Mouse (Mus musculus) liver, embryonic 11.5 days (tissue): ENCODE results near the gene Cyld. TPM values are rescaled to one million over a fixed set of nuclear protein-coding genes. Genes with fewer than 3 reads are reported as not detected.
"Not testable (repeated sequence)": the region's sequence is repeated elsewhere in the genome, so short reads cannot be mapped to it uniquely, and the experiment has no call there.

Source experiments
- ATAC-seq: fragments of 200-750 bp; cut with Nextera tagmentation; replicated peaks from 2 replicates; pipeline ENCODE4 v1.8.0; 2017; ENCODE audit warnings: moderate number of reproducible peaks, mild to moderate bottlenecking, moderate TSS enrichment, moderate library complexity; ENCODE audit not compliant: low FRiP score
- DNase-seq: peaks from one replicate; pipeline ENCODE4 v3.0.0-alpha.2; 2017; ENCODE audit warnings: low spot score
- H3K27ac ChIP-seq: fragments of 300-500 bp; sonication (generic); 2 replicates; pipeline ENCODE4 v1.5.1; 2014; ENCODE audit warnings: mild to moderate bottlenecking, low read depth, low read length, control low read depth
- H3K27me3 ChIP-seq: fragments of 300-500 bp; sonication (generic); replicated peaks from 2 replicates; pipeline ENCODE4 v1.6.1; 2014; ENCODE audit warnings: low read length, mixed read lengths; ENCODE audit not compliant: control insufficient read depth, insufficient read depth
- H3K36me3 ChIP-seq: fragments of 300-500 bp; sonication (generic); 2 replicates; pipeline ENCODE4 v1.6.1; 2014; ENCODE audit warnings: mild to moderate bottlenecking, low read length, moderate library complexity, mixed read lengths; ENCODE audit not compliant: control insufficient read depth, insufficient read depth
- H3K4me1 ChIP-seq: fragments of 300-500 bp; sonication (generic); replicated peaks from 2 replicates; pipeline ENCODE4 v1.6.1; 2014; ENCODE audit warnings: low read length, mixed read lengths; ENCODE audit not compliant: control insufficient read depth, insufficient read depth
- H3K4me2 ChIP-seq: fragments of 300-500 bp; sonication (generic); 2 replicates; pipeline ENCODE4 v1.6.1; 2014; ENCODE audit warnings: mild to moderate bottlenecking, control low read depth, moderate library complexity
- H3K4me3 ChIP-seq: fragments of 300-500 bp; sonication (generic); 2 replicates; pipeline ENCODE4 v1.5.1; 2014; ENCODE audit warnings: low read depth, low read length, control low read depth
- H3K9ac ChIP-seq: fragments of 300-500 bp; sonication (generic); 2 replicates; pipeline ENCODE4 v1.6.1; 2014; ENCODE audit warnings: low read depth, low read length, control low read depth
- H3K9me3 ChIP-seq: fragments of 300-500 bp; sonication (generic); 2 replicates; pipeline ENCODE4 v1.6.1; 2016; ENCODE audit warnings: low read length, inconsistent platforms, mixed read lengths; ENCODE audit not compliant: control insufficient read depth
- WGBS: fragments of 180-500 bp; shearing (Covaris S2); extraction: QIAGEN DNeasy Blood & Tissue Kit; methylation state at CpG from one replicate; pipeline ENCODE4 v1.1.7; 2014; 5-methylcytosine and 5-hydroxymethylcytosine counted together
- polyA plus RNA-seq: library from polyadenylated mRNA; unstranded; fragments of >200 nt; fragmentation: Nextera tagmentation; extraction: Ambion mirVana; gene quantifications from 2 replicates; pipeline ENCODE4 v1.2.1, GENCODE M21; 2014

Cyld gene
- polyA plus RNA-seq, 1 experiment from 2014 or later: 9.8 TPM

DNA sequence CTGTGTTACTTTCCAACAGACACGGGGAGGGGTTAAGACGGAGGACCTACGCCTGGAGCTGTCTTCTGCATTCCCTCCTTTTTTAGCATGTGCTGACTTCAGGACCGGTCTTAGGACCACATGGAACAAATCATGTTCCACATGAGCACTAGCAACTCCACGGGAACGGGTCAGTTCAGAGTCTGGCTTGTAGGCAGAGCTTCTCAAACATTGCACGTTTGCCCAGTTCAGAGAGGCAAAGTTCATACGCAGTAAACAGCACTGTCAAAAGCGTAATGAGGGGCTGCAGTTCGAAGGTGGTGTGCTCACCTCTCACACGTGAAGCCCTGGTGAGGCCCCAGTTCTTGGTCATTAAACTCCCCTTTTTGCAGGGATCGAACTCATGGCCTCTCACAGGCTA lies 65.2 kb downstream of the Cyld start:
- Histone ChIP-seq H3K27me3 (no peaks in the 10 kb centered on the region), H3K4me1 (no peaks in the 10 kb centered on the region), H3K27ac (no peak overlapping the region), H3K9ac (no peak overlapping the region), H3K4me3 (no peak overlapping the region), H3K36me3 (no peaks in the 10 kb centered on the region), H3K9me3 (no peaks in the 10 kb centered on the region), H3K4me2 (no peak overlapping the region)
- no peak for DNase-seq
- WGBS: 68% methylated on average over 12 of the region's 12 CpGs
- ATAC-seq: no peak

DNA sequence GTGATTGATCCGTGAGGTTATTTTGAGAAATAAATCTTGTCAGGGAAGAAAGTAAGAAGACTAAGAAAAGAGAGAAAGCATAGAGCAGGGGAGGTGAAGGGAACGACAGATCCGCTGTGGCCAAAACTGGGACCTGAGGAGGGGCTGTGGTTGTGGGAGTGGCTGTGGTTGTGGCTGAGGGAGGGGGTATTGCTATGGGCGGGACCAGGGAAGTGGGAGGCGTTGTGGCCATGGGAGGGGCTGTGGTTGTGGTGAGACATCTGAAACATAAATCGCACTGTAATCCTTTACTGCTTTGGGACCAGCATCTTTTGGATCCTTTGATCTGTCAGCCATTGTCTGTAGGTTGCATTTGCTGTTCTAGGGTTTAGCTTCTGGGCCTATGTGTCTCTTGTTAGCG lies 74.4 kb downstream of the Cyld start:
- H3K36me3 ChIP-seq: no peaks in the 10 kb centered on the region
- no peak overlapping the region for H3K27ac ChIP-seq
- no peaks in the 10 kb centered on the region; the same call in 1 of the 2 replicates for H3K27me3 ChIP-seq
- H3K9me3 ChIP-seq: no peaks in the 10 kb centered on the region
- DNase-seq (no peak), ATAC-seq (no peak)
- no peak overlapping the region for H3K4me3 ChIP-seq
- H3K9ac ChIP-seq: no peak overlapping the region
- no peaks in the 10 kb centered on the region for H3K4me1 ChIP-seq
- 47% methylated on average over 7 of the region's 7 CpGs for WGBS
- no peak overlapping the region for H3K4me2 ChIP-seq

DNA sequence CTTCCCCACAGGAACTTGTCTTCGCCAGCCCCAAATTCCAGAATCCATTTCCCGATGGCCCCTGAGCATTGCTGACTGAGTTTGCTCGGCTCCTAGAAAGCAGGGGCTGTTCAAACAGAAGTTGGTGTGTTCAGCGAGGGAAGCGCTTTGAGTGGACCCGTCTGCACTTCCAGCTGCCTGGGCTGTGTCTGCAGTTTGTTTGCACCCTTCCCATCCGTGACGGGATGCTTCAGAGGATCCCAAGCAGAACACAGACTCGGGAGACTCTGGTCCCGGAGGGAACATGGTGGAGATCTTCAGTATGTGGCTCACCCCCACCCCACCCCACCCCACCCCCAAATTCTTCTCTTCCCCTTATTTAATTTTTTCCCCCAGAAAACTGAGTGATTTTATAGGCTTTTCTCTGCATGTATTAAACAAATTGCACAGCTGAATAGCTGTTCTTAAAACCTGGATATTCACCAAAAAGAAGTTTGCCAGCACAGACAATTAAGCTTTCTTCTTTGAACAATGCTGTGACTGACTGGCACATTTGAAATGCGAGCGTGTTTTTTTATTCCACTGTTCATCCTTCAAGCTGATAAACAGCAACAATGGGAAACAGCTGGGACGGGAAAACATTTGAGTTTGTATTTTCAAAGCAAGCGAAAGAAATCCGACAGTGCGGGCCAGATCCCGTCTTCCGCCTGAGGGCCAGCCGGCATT lies 77.9 kb downstream of the Cyld start:
- Histone ChIP-seq H3K4me2 (no peak overlapping the region), H3K36me3 (no peaks in the 10 kb centered on the region), H3K4me1 (no peaks in the 10 kb centered on the region), H3K27me3 (no peaks in the 10 kb centered on the region; the same call in 1 of the 2 replicates), H3K9me3 (no peaks in the 10 kb centered on the region), H3K27ac (no peak overlapping the region), H3K4me3 (no peak overlapping the region), H3K9ac (no peak overlapping the region)
- WGBS: 71% methylated on average over 19 of the region's 19 CpGs
- no peak for DNase-seq
- ATAC-seq: no peak

GRCm38 (mm10) chr8:88775298-88775646 lies 78.4 kb downstream of the Cyld start:
- Histone ChIP-seq H3K27me3 (no peaks in the 10 kb centered on the region; the same call in 1 of the 2 replicates), H3K9ac (no peak overlapping the region), H3K4me2 (no peak overlapping the region), H3K4me3 (no peak overlapping the region), H3K9me3 (no peaks in the 10 kb centered on the region), H3K36me3 (no peaks in the 10 kb centered on the region), H3K27ac (no peak overlapping the region), H3K4me1 (no peaks in the 10 kb centered on the region)
- DNase-seq (no peak), ATAC-seq (no peak)
- WGBS: 82% methylated on average over 7 of the region's 7 CpGs

GRCm38 (mm10) chr8:88780142-88780541 lies 83.3 kb downstream of the Cyld start:
- ATAC-seq (no peak), DNase-seq (no peak)
- Histone ChIP-seq H3K4me3 (no peak overlapping the region), H3K36me3 (no peaks in the 10 kb centered on the region), H3K27ac (no peak overlapping the region), H3K4me2 (no peak overlapping the region), H3K9ac (no peak overlapping the region), H3K27me3 (no peaks in the 10 kb centered on the region; the same call in 1 of the 2 replicates), H3K4me1 (no peaks in the 10 kb centered on the region), H3K9me3 (no peaks in the 10 kb centered on the region)
- WGBS: 59% methylated on average over 3 of the region's 3 CpGs

GRCm38 (mm10) chr8:88781283-88781682 lies 84.5 kb downstream of the Cyld start:
- 64% methylated on average over 5 of the region's 5 CpGs for WGBS
- Histone ChIP-seq H3K36me3 (no peaks in the 10 kb centered on the region), H3K27me3 (no peaks in the 10 kb centered on the region), H3K27ac (no peak overlapping the region), H3K9ac (no peak overlapping the region), H3K9me3 (no peaks in the 10 kb centered on the region), H3K4me3 (no peak overlapping the region), H3K4me1 (no peaks in the 10 kb centered on the region), H3K4me2 (no peak overlapping the region)
- ATAC-seq (no peak), DNase-seq (no peak)

- Histone ChIP-seq H3K9me3 (no peaks in the 10 kb centered on the region), H3K4me3 (no peak overlapping the region), H3K36me3 (no peaks in the 10 kb centered on the region), H3K9ac (no peak overlapping the region), H3K27ac (no peak overlapping the region), H3K4me1 (no peaks in the 10 kb centered on the region), H3K4me2 (no peak overlapping the region), H3K27me3 (no peaks in the 10 kb centered on the region)
- no peak for ATAC-seq
- WGBS: 83% methylated on average over 1 of the region's 1 CpGs
- no peak for DNase-seq
Measured at GRCm38 (mm10) chr8:88783722-88784121, 86.9 kb downstream of the Cyld start.

- not testable (repeated sequence) for DNase-seq, H3K9me3 ChIP-seq, H3K27me3 ChIP-seq, H3K9ac ChIP-seq, H3K4me1 ChIP-seq, H3K4me3 ChIP-seq, ATAC-seq, H3K36me3 ChIP-seq, H3K27ac ChIP-seq, H3K4me2 ChIP-seq
- WGBS: 58% methylated on average over 3 of the region's 3 CpGs
Measured at GRCm38 (mm10) chr8:88788335-88788734, 91.5 kb downstream of the Cyld start.

- H3K4me3 ChIP-seq: no peak overlapping the region
- DNase-seq: no peak
Measured at GRCm38 (mm10) chr8:88792691-88793323, 96.0 kb downstream of the Cyld start.

More at GRCm38 (mm10) chr8:88792691-88793323, 96.0 kb downstream of the Cyld start:
- Histone ChIP-seq H3K4me1 (no peaks in the 10 kb centered on the region), H3K4me2 (no peak overlapping the region), H3K9me3 (no peaks in the 10 kb centered on the region), H3K27me3 (no peaks in the 10 kb centered on the region), H3K9ac (no peak overlapping the region), H3K27ac (no peak overlapping the region), H3K36me3 (no peaks in the 10 kb centered on the region)
- ATAC-seq: no peak
- WGBS: 81% methylated on average over 8 of the region's 8 CpGs
